Mouse (Mus musculus) megakaryocyte, embryonic 14.5 days (primary cell): ENCODE data around the gene Cct8. TPM values are rescaled to one million over a fixed set of nuclear protein-coding genes. Genes with fewer than 3 reads are reported as not detected.
A peak's percentile ranks its signal among the peaks of the same experiment; 100 is the strongest.

Source experiments
- H3K27me3 ChIP-seq: replicated peaks from 2 replicates; pipeline ENCODE3; 2012; ENCODE audit warnings: inconsistent platforms
- H3K36me3 ChIP-seq: replicated peaks from 2 replicates; pipeline ENCODE3; 2012; ENCODE audit warnings: low read length, inconsistent platforms, mixed read lengths
- H3K4me1 ChIP-seq: 2 replicates; pipeline ENCODE4 v1.6.1; 2012; ENCODE audit warnings: inconsistent platforms
- H3K4me3 ChIP-seq: replicated peaks from 2 replicates; pipeline ENCODE3; 2012; ENCODE audit warnings: moderate library complexity, mild to moderate bottlenecking, inconsistent platforms
- H3K9me3 ChIP-seq: 2 replicates; pipeline ENCODE4 v1.6.1; 2012; ENCODE audit warnings: inconsistent platforms
- FLI1 ChIP-seq: IDR thresholded peaks from 2 replicates; pipeline ENCODE4 v1.6.1; 2012; ENCODE audit warnings: low read length, inconsistent platforms, mixed read lengths
- GATA1 ChIP-seq: IDR thresholded peaks from 3 replicates; pipeline ENCODE4 v1.6.1; 2012; ENCODE audit warnings: mixed read lengths, low read length, inconsistent platforms, borderline replicate concordance
- polyA plus RNA-seq: library from polyadenylated mRNA; stranded (reverse); fragments of >175 nt; gene quantifications from 2 replicates; pipeline ENCODE4 v1.2.3, GENCODE M21; 2012; ENCODE audit warnings: low replicate concordance; ENCODE audit not compliant: insufficient read depth

Gene Cct8
- 18.6 and 44.0 TPM in 2 replicates for polyA plus RNA-seq

- Histone ChIP-seq H3K9me3 (no peaks in the 10 kb centered on the region), H3K4me1 (peaks cover 29% of the 10 kb centered on the region), H3K36me3 (peaks cover 32% of the 10 kb centered on the region), H3K27me3 (no peaks in the 10 kb centered on the region), H3K4me3 (peak within 1 kb of the TSS; percentile 96)
- TF ChIP-seq GATA1: no peak
- TF ChIP-seq FLI1: peak; percentile 93
Observed at GRCm38 (mm10) chr16:87495716-87496447, at the start of gene Cct8. Cct8 (minus strand) TSS chr16:87495873.

GRCm38 (mm10) chr16:87528755-87529154 lies 33.1 kb upstream of the Cct8 start:
- no peaks in the 10 kb centered on the region for H3K4me1 ChIP-seq
- H3K27me3 ChIP-seq: peaks cover 3% of the 10 kb centered on the region
- TF ChIP-seq FLI1: no peak
- no peak for TF ChIP-seq GATA1
- H3K36me3 ChIP-seq: no peaks in the 10 kb centered on the region
- H3K4me3 ChIP-seq: no peak overlapping the region
- 0 out of 2 replicates have a peak, but pooled peaks cover 3% of the 10 kb centered on the region for H3K9me3 ChIP-seq

DNA sequence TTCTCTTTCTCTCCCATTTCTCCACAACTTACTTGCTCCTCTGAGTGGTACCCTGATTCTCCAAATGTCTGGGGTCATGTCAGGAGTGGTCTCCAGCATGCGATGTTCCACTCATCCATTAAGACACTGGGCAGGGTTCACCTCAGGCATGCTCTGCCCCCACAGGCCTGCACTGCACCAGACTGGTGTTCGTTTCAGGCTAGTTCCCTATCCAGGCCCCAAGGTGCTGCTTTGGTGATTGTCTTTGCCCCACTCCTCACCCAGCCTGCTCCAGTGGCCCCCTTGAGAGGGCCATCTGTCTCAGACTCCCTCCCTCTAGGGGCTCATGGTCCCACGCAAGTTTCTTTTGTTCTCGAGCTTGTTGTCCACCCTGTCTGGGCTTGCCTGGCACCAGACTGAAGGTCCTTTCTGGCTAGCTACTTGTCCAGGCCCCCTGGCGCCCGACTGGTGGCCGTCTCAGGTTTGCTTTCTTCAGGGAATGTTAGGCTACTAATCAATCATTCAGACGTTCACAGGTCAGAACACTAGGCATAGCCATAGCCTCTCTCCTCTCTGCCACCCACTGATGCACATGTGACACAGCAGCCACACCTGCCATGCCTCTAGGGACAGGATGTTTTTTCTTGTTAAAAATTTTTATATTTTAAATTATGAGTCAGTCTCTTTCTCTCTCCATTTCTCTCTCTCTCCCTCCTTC lies 32.0 kb upstream of the Cct8 start:
- Histone ChIP-seq H3K4me1 (no peaks in the 10 kb centered on the region), H3K9me3 (0 out of 2 replicates have a peak, but pooled peaks cover 3% of the 10 kb centered on the region), H3K36me3 (no peaks in the 10 kb centered on the region), H3K4me3 (no peak overlapping the region), H3K27me3 (peaks cover 3% of the 10 kb centered on the region)
- no peak for TF ChIP-seq GATA1
- no peak for TF ChIP-seq FLI1

DNA sequence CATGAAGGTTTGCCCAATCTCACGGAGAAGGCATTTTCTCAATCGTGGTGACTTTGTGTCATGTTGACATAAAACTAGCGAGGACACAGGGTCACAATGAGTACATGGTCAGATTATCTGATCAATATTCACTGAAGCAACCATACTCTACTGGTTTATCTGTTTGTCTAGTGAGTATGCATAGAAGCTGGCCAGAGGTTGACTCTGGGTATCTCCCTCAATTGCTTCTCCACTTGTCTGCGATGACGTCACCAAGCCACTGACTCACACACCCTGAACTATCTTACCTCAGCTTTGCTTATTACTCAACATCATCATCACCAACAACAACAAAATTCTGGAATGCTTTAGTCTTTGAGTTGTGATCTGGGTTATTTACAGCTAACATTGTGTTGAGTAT lies 28.6 kb upstream of the Cct8 start:
- no peaks in the 10 kb centered on the region for H3K9me3 ChIP-seq
- no peak for TF ChIP-seq FLI1
- no peak overlapping the region for H3K4me3 ChIP-seq
- H3K27me3 ChIP-seq: peaks cover 7% of the 10 kb centered on the region
- no peaks in the 10 kb centered on the region for H3K4me1 ChIP-seq
- H3K36me3 ChIP-seq: no peaks in the 10 kb centered on the region

- Histone ChIP-seq H3K4me1 (peaks cover 3% of the 10 kb centered on the region; the same call in 1 of the 2 replicates), H3K27me3 (no peaks in the 10 kb centered on the region), H3K4me3 (no peak overlapping the region), H3K36me3 (no peaks in the 10 kb centered on the region), H3K9me3 (peaks cover 5% of the 10 kb centered on the region; the same call in 1 of the 2 replicates)
- no peak for TF ChIP-seq GATA1
- TF ChIP-seq FLI1: no peak
Observed at GRCm38 (mm10) chr16:87512331-87512730, 16.7 kb upstream of the Cct8 start.

GRCm38 (mm10) chr16:87511706-87512105 lies 16.0 kb upstream of the Cct8 start:
- Histone ChIP-seq H3K36me3 (no peaks in the 10 kb centered on the region), H3K27me3 (no peaks in the 10 kb centered on the region), H3K4me3 (no peak overlapping the region), H3K9me3 (peaks cover 5% of the 10 kb centered on the region; the same call in 1 of the 2 replicates), H3K4me1 (peaks cover 4% of the 10 kb centered on the region; the same call in 1 of the 2 replicates)
- TF ChIP-seq GATA1 (no peak), FLI1 (no peak)

- no peaks in the 10 kb centered on the region for H3K9me3 ChIP-seq
- no peak overlapping the region for H3K4me3 ChIP-seq
- TF ChIP-seq GATA1: no peak
- TF ChIP-seq FLI1: no peak
- H3K36me3 ChIP-seq: no peaks in the 10 kb centered on the region
- no peaks in the 10 kb centered on the region for H3K27me3 ChIP-seq
- H3K4me1 ChIP-seq: peaks cover 28% of the 10 kb centered on the region
Observed at GRCm38 (mm10) chr16:87501304-87502078, 5.8 kb upstream of the Cct8 start.

- Histone ChIP-seq H3K4me3 (no peak overlapping the region), H3K27me3 (no peaks in the 10 kb centered on the region), H3K36me3 (no peaks in the 10 kb centered on the region), H3K9me3 (no peaks in the 10 kb centered on the region), H3K4me1 (peaks cover 31% of the 10 kb centered on the region)
- no peak for TF ChIP-seq FLI1
- TF ChIP-seq GATA1: no peak
Observed at GRCm38 (mm10) chr16:87499556-87499955, 3.9 kb upstream of the Cct8 start.

DNA sequence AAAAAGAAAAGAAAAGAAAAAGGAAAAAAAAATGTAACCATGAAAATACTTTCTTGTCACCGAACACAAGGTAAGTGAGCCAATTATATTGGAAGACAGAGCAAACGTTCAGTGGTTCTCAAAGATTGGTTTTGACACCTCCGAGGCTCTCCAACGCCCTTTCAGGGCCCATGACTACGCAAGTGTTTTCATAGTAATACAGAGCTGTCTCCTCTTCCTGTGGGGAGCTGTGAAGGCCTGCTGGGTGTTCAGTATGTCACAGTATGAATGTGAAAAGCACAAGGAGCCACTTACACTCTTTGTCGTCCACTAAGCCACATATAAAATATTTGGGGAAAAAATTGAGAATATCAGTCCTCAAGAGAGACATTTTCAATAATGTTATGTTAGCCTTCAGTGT lies 1.5 kb upstream of the Cct8 start:
- H3K9me3 ChIP-seq: no peaks in the 10 kb centered on the region
- TF ChIP-seq GATA1: no peak
- TF ChIP-seq FLI1: no peak

DNA sequence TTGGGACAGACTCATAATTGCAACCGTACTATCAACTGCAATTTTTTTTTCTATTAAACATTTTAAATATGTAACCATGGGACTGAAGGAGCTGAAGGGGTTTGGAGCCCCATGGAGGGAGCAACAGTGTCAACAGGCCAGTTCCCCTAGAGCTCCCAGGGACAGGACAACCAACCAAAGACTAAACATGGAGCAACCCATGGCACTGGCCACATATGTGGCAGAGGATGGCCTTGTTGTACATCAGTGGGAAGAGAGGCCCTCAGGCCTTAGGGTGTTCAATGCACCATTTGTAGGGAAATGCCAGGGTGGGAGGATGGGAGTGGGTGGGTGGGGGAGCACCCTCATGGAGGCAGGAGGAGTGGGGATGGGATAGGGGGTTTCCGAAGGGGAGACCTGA lies 1.1 kb upstream of the Cct8 start:
- Histone ChIP-seq H3K27me3 (no peaks in the 10 kb centered on the region), H3K4me3 (peak overlapping the region; percentile 96), H3K36me3 (peaks cover 24% of the 10 kb centered on the region), H3K9me3 (no peaks in the 10 kb centered on the region), H3K4me1 (peaks cover 38% of the 10 kb centered on the region)
- TF ChIP-seq GATA1: no peak
- no peak for TF ChIP-seq FLI1

More for the DNA sequence above, 1.5 kb upstream of the Cct8 start:
- Histone ChIP-seq H3K36me3 (peaks cover 20% of the 10 kb centered on the region), H3K4me1 (peaks cover 40% of the 10 kb centered on the region), H3K27me3 (no peaks in the 10 kb centered on the region), H3K4me3 (no peak overlapping the region)
